Mouse (Mus musculus): ENCODE measurements around the gene Nlk. TPM values are rescaled to one million over a fixed set of nuclear protein-coding genes. Genes with fewer than 3 reads are reported as not detected.

The Nlk gene
- polyA plus RNA-seq, 1 experiment from 2014 or later = 34.4 TPM

DNA sequence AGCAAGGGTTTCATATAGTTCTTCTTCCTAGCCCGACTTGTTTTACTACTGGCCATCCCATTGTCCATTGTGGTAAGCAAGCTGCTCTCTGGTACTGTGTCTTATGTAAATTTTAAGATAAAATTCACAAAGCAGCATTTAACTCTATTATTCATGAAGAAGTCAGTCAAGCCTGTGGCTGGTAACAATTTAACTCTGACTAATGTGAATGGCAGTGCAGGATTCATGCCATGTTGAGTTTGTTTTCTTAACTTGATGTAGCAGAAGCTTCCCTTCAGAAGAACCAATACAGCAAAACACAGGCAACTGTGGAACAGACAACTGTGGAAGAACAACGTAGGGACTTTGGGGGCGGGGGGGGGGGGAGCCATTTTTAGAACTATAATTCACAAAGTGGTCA is 68.3 kb downstream of the Nlk start:
- H3K4me1 ChIP-seq (replicated peaks; ENCODE audit: control insufficient read depth, insufficient read depth, low read length) = no peaks in the 10 kb centered on the region
- 86% methylated on average over 3 of the region's 3 CpGs for WGBS

DNA sequence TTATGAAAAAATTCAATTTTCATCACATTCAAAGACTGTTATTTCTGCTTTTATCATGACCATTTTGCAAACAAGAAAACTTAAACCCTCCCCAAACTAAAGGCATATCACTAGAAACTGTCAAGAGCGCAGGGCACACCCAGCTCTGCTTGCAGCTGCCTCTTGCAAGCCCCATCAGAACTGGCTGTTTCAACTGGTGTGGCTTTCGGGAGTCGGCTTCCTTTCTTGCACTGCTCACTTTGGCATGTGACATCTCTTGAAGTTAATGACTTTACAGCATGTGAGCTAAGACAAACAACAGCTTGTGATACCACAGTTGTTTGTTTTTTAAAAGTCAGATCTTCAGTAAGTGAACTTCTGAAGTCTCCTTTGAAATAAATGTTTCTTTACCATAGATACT is 72.8 kb downstream of the Nlk start:
- H3K4me1 ChIP-seq (replicated peaks; ENCODE audit: control insufficient read depth, insufficient read depth, low read length) = no peaks in the 10 kb centered on the region
- ATAC-seq (ENCODE audit: low FRiP score) (no peak), DNase-seq (ENCODE audit: low spot score) (no peak)
- H3K27ac ChIP-seq (ENCODE audit: low read depth, low read length) = no peak overlapping the region
- H3K27me3 ChIP-seq (ENCODE audit: control insufficient read depth, insufficient read depth, low read length) = no peaks in the 10 kb centered on the region
- H3K36me3 ChIP-seq (ENCODE audit: control insufficient read depth, insufficient read depth, low read length) = no peaks in the 10 kb centered on the region
- H3K4me2 ChIP-seq (replicated peaks; ENCODE audit: low read depth, low read length) = no peak overlapping the region
- no peaks in the 10 kb centered on the region for H3K9me3 ChIP-seq (ENCODE audit: control insufficient read depth, low read length)
- no peak overlapping the region for H3K9ac ChIP-seq (ENCODE audit: low read depth, low read length)
- H3K4me3 ChIP-seq (ENCODE audit: low read depth, low read length) = no peak overlapping the region
- WGBS = 69% methylated on average over 3 of the region's 3 CpGs

More for the DNA sequence above, 68.3 kb downstream of the Nlk start:
- no peak overlapping the region for H3K9ac ChIP-seq (ENCODE audit: low read depth, low read length)
- no peaks in the 10 kb centered on the region for H3K9me3 ChIP-seq (ENCODE audit: control insufficient read depth, low read length)
- ATAC-seq (ENCODE audit: low FRiP score) (no peak), DNase-seq (ENCODE audit: low spot score) (no peak)
- no peak overlapping the region for H3K27ac ChIP-seq (ENCODE audit: low read depth, low read length)
- H3K27me3 ChIP-seq (ENCODE audit: control insufficient read depth, insufficient read depth, low read length) = no peaks in the 10 kb centered on the region
- H3K4me3 ChIP-seq (ENCODE audit: low read depth, low read length) = no peak overlapping the region
- no peak overlapping the region for H3K4me2 ChIP-seq (replicated peaks; ENCODE audit: low read depth, low read length)
- H3K36me3 ChIP-seq (ENCODE audit: control insufficient read depth, insufficient read depth, low read length) = no peaks in the 10 kb centered on the region

DNA sequence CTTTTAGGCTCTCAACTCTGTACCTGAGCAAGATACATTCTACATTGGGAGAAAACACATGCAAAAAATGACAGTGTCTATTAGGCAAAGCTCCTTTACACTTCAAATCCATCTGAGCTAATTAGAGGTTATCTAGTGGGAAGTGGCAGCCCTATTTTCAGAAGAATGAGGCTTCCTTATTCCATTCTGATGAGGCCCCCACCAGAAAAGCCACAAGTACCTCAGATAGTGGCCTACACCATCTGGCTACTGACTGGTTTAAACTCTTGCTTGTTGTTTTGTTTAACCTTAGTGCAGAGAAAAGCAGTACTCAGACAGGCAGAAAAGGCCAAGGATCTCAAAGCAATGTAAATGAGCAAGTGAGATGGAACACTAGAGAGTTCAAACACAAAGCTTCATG is 75.2 kb downstream of the Nlk start:
- no peaks in the 10 kb centered on the region for H3K4me1 ChIP-seq (replicated peaks; ENCODE audit: control insufficient read depth, insufficient read depth, low read length)
- ATAC-seq (ENCODE audit: low FRiP score) (no peak), DNase-seq (ENCODE audit: low spot score) (no peak)
- H3K27me3 ChIP-seq (ENCODE audit: control insufficient read depth, insufficient read depth, low read length) = no peaks in the 10 kb centered on the region
- H3K36me3 ChIP-seq (ENCODE audit: control insufficient read depth, insufficient read depth, low read length) = no peaks in the 10 kb centered on the region
- no peak overlapping the region for H3K9ac ChIP-seq (ENCODE audit: low read depth, low read length)
- H3K9me3 ChIP-seq (ENCODE audit: control insufficient read depth, low read length) = no peaks in the 10 kb centered on the region
- no peak overlapping the region for H3K27ac ChIP-seq (ENCODE audit: low read depth, low read length)
- no peak overlapping the region for H3K4me3 ChIP-seq (ENCODE audit: low read depth, low read length)
- no peak overlapping the region for H3K4me2 ChIP-seq (replicated peaks; ENCODE audit: low read depth, low read length)

DNA sequence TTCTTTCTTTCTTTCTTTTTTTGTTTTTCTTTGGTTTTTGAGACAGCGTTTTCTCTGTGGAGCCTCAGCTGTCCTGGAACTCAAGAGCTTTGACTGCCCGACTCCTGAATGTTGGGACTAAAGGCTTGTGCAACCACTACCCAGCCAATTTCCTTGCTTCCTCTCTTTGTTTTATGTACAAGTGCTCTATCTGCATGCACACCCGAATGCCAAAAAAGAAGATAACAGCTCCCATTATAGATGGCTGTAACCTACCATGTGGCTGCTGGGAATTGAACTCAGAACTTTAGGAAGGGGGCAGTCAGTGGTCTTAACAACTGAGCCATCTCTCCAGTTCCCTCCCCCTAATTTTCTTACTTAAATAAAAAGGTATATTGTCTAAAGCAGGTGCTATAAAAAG is 77.0 kb downstream of the Nlk start:
- no peak overlapping the region for H3K4me3 ChIP-seq (ENCODE audit: low read depth, low read length)
- no peak overlapping the region for H3K4me2 ChIP-seq (replicated peaks; ENCODE audit: low read depth, low read length)
- no peaks in the 10 kb centered on the region for H3K4me1 ChIP-seq (replicated peaks; ENCODE audit: control insufficient read depth, insufficient read depth, low read length)
- ATAC-seq (ENCODE audit: low FRiP score) (no peak), DNase-seq (ENCODE audit: low spot score) (no peak)
- H3K36me3 ChIP-seq (ENCODE audit: control insufficient read depth, insufficient read depth, low read length) = no peaks in the 10 kb centered on the region
- WGBS = 87% methylated on average over 3 of the region's 3 CpGs
- no peaks in the 10 kb centered on the region for H3K9me3 ChIP-seq (ENCODE audit: control insufficient read depth, low read length)
- H3K27ac ChIP-seq (ENCODE audit: low read depth, low read length) = no peak overlapping the region
- no peak overlapping the region for H3K9ac ChIP-seq (ENCODE audit: low read depth, low read length)
- H3K27me3 ChIP-seq (ENCODE audit: control insufficient read depth, insufficient read depth, low read length) = no peaks in the 10 kb centered on the region

DNA sequence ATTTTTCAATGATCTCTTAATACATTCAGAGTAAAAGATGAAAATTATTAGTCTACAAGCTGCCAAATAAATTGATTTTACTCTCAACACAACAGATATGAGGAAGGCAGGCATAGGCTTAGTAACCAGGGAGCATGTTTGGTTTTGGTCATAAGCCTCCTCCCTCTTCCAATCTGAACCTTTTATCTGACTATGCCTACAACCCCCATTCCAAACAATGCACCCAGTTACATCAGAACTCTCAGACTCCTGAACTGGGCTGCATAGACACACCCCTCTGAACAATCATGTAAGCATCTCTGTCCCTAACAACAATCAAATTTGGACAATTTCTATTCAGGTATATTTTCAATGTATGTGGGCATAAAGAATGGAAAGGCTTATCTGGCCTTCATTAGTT is 85.9 kb downstream of the Nlk start:
- Histone ChIP-seq H3K9ac (ENCODE audit: low read depth, low read length) (no peak overlapping the region), H3K4me3 (ENCODE audit: low read depth, low read length) (no peak overlapping the region), H3K4me2 (replicated peaks; ENCODE audit: low read depth, low read length) (no peak overlapping the region), H3K27me3 (ENCODE audit: control insufficient read depth, insufficient read depth, low read length) (no peaks in the 10 kb centered on the region), H3K9me3 (ENCODE audit: control insufficient read depth, low read length) (no peaks in the 10 kb centered on the region), H3K36me3 (ENCODE audit: control insufficient read depth, insufficient read depth, low read length) (no peaks in the 10 kb centered on the region), H3K27ac (ENCODE audit: low read depth, low read length) (no peak overlapping the region), H3K4me1 (replicated peaks; ENCODE audit: control insufficient read depth, insufficient read depth, low read length) (no peaks in the 10 kb centered on the region)
- no peak for DNase-seq (ENCODE audit: low spot score)
- ATAC-seq (ENCODE audit: low FRiP score) = no peak

DNA sequence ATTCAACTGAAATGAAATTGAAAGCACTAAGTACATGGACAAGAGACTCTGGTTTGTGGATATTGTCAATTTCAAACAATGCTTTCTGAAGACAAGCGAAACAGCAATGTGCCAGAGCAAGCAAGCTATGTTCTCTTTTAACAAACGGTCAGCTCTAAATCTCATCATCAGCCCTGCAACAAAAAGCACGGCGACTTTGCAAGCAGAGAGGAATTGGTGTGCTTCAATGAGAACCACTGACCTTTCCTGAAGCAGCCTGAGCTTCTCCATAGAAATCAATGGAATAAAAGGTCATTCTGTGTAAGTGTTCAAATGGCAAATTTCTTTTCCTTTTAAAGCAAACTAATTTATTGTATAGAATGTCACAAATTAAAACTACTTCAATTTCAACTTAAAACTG is 87.5 kb downstream of the Nlk start:
- Histone ChIP-seq H3K27me3 (ENCODE audit: control insufficient read depth, insufficient read depth, low read length) (no peaks in the 10 kb centered on the region), H3K4me1 (replicated peaks; ENCODE audit: control insufficient read depth, insufficient read depth, low read length) (no peaks in the 10 kb centered on the region), H3K27ac (ENCODE audit: low read depth, low read length) (no peak overlapping the region), H3K9ac (ENCODE audit: low read depth, low read length) (no peak overlapping the region), H3K36me3 (ENCODE audit: control insufficient read depth, insufficient read depth, low read length) (no peaks in the 10 kb centered on the region), H3K4me2 (replicated peaks; ENCODE audit: low read depth, low read length) (no peak overlapping the region), H3K9me3 (ENCODE audit: control insufficient read depth, low read length) (no peaks in the 10 kb centered on the region), H3K4me3 (ENCODE audit: low read depth, low read length) (no peak overlapping the region)
- no peak for ATAC-seq (ENCODE audit: low FRiP score)
- WGBS = 89% methylated on average over 4 of the region's 4 CpGs
- DNase-seq (ENCODE audit: low spot score) = no peak

DNA sequence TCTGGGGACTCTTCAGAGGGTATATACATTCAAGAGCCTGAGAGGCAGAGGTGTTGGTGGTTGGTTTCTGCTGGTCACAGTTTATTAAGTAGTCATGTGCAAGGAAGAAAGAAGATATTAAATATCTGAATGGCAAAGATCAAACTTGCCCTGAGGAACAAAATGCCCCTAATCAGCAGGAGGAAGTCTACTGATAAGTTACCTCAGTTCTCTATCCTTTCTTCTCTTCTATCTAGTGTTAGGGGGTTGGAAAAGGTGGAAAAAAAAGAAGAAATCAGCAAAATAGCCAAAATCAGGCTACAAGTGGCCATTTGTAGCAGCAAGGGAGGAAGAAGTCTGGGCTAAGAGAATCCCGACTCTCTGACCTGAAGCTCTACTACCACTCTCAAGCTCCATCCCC is 92.3 kb downstream of the Nlk start:
- Histone ChIP-seq H3K4me3 (ENCODE audit: low read depth, low read length) (no peak overlapping the region), H3K9ac (ENCODE audit: low read depth, low read length) (no peak overlapping the region), H3K36me3 (ENCODE audit: control insufficient read depth, insufficient read depth, low read length) (no peaks in the 10 kb centered on the region), H3K4me1 (replicated peaks; ENCODE audit: control insufficient read depth, insufficient read depth, low read length) (no peaks in the 10 kb centered on the region), H3K27ac (ENCODE audit: low read depth, low read length) (no peak overlapping the region), H3K4me2 (replicated peaks; ENCODE audit: low read depth, low read length) (no peak overlapping the region), H3K9me3 (ENCODE audit: control insufficient read depth, low read length) (no peaks in the 10 kb centered on the region), H3K27me3 (ENCODE audit: control insufficient read depth, insufficient read depth, low read length) (no peaks in the 10 kb centered on the region)
- no peak for ATAC-seq (ENCODE audit: low FRiP score)
- 83% methylated on average over 1 of the region's 1 CpGs for WGBS
- no peak for DNase-seq (ENCODE audit: low spot score)

DNA sequence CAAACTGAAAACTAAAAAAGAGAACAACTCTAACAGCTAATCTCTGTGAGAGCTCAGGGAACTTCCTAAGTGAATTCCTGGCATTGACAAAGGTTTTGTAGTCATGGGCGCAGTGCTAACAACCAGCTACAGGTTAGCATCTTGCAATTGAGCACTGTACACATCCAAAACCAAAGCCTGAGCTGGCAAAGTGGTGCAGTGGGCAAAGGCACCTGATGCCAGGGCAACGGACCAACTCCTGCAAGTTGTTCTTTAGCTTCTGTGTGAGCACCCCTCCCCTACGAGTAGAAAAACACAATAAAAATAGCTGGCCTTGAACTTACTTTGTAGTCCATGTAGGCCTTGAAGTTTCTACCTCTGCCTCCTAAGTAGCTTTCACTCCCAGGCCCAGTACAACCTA is 94.4 kb downstream of the Nlk start:
- no peaks in the 10 kb centered on the region for H3K36me3 ChIP-seq (ENCODE audit: control insufficient read depth, insufficient read depth, low read length)
- no peak overlapping the region for H3K27ac ChIP-seq (ENCODE audit: low read depth, low read length)
- no peak overlapping the region for H3K4me2 ChIP-seq (replicated peaks; ENCODE audit: low read depth, low read length)
- H3K27me3 ChIP-seq (ENCODE audit: control insufficient read depth, insufficient read depth, low read length) = no peaks in the 10 kb centered on the region
- no peak for DNase-seq (ENCODE audit: low spot score)
- ATAC-seq (ENCODE audit: low FRiP score) = no peak
- no peak overlapping the region for H3K4me3 ChIP-seq (ENCODE audit: low read depth, low read length)
- WGBS = 86% methylated on average over 3 of the region's 3 CpGs
- no peaks in the 10 kb centered on the region for H3K9me3 ChIP-seq (ENCODE audit: control insufficient read depth, low read length)
- no peak overlapping the region for H3K9ac ChIP-seq (ENCODE audit: low read depth, low read length)
- no peaks in the 10 kb centered on the region for H3K4me1 ChIP-seq (replicated peaks; ENCODE audit: control insufficient read depth, insufficient read depth, low read length)

DNA sequence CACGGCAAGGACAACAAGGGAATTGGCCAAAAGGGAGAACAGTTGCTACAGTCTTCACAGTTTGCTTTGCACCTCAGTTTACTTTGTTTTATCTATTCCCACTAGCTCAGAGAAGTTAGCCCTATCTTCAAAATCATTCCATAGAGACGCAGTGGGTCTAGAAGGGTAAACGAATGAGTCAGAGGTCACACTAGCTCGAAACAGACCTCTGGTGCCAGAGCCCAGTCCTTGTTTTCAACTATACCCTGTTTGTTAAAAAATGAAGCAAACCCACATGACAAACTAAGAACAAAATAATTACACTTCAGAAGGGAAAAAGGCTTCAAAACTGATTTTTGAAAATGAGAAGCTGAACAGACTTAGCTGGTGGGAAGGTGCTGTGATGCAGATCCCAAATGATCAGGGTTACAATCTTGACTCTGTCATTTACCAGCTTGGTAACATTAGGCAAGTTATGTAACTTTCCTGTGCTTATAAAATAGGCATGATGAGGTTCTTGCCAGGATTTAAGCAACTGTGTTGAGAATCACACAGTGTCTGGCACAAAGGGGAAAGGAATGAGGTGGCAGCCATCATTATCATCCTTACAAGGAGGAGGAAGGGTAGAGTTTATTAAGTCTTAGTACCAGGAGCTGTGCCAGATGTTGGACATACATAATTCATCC is 96.1 kb downstream of the Nlk start:
- no peaks in the 10 kb centered on the region for H3K4me1 ChIP-seq (replicated peaks; ENCODE audit: control insufficient read depth, insufficient read depth, low read length)
- no peaks in the 10 kb centered on the region for H3K27me3 ChIP-seq (ENCODE audit: control insufficient read depth, insufficient read depth, low read length)
- WGBS = 77% methylated on average over 4 of the region's 4 CpGs
- ATAC-seq (ENCODE audit: low FRiP score) = no peak
- H3K36me3 ChIP-seq (ENCODE audit: control insufficient read depth, insufficient read depth, low read length) = no peaks in the 10 kb centered on the region
- no peak overlapping the region for H3K9ac ChIP-seq (ENCODE audit: low read depth, low read length)
- no peak overlapping the region for H3K4me3 ChIP-seq (ENCODE audit: low read depth, low read length)
- H3K4me2 ChIP-seq (replicated peaks; ENCODE audit: low read depth, low read length) = no peak overlapping the region
- DNase-seq (ENCODE audit: low spot score) = no peak
- H3K9me3 ChIP-seq (ENCODE audit: control insufficient read depth, low read length) = no peaks in the 10 kb centered on the region
- H3K27ac ChIP-seq (ENCODE audit: low read depth, low read length) = no peak overlapping the region
